Mouse (Mus musculus) c-Kit-positive CD71-positive TER-119-negative erythroid progenitor cells, embryonic 14.5 days (primary cell): ENCODE data around the gene Fam151b.

ENCODE experiments used
- DNase-seq: peaks from one replicate; pipeline ENCODE4 v3.0.0-alpha.2; 2013; ENCODE audit warnings: low read depth

The Fam151b gene

GRCm38 (mm10) chr13:92483852-92484463 lies at the start of gene Fam151b:
TSS of gene Fam151b (minus strand) at chr13:92484015.
- peak; percentile 88 for DNase-seq

DNA sequence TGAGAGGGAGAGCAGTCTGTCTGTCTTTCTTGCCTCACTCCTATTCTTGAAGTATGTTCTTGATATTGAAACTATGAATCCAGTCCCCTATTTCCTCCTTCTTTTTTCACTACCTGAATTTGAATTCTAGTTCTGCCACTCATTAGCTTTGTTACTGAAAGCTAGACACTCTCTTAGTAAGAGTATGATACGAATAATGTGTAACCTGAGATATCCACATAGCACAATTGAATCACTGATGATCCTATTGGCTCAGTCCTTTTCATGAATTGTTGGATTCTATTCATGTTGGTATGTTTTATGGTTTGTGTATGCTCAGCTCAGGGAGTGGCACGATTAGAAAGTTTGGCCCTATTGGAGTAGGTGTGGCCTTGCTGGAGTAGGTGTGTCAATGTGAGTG lies 48.4 kb upstream of the Fam151b start:
- no peak for DNase-seq

DNA sequence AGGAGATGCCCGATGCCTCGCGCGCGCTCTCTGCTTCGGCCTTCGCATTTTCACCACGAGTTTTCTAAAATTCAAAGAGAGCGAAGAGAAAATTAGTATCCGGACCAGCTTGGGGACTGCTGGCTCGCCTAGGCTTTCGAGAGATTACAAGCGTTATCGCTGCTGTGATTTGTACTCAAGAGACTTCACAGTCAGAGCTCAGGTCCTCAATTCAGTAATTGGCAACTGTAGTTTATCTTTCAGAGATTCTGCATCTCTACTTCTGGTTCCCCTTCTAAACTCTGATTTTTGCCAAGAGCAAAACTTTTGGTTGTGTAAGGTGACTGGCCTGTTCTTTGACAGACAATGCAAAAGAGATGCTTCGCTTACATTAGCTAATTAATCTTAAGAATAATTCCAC lies 47.4 kb upstream of the Fam151b start:
- DNase-seq: peak; percentile 19

DNA sequence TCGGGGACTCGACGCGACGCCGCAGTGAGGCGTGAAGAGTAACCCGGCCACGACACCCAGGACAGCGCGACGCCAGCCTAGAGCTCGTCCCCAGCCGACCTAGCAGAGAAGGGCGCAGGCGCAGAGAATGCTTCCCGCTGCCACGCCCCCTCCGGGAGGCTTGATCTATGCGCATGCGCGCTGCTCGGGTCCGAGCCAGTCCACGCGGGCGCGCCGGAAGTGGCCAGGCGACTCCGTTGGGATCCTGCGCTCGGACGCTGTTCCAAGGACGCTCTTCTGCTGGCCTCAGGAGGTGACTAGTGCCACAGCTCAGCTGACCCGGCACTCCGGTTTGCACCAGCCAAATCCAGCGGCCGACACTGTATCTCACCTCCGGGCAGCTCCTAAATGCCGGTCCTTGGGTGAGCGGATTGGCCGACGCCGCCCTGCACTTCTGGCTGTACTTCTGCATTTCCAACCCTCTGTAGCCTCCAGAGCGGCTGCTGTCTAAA lies 47.0 kb upstream of the Fam151b start, which contains the start of gene Zfyve16:
TSS of gene Zfyve16 (minus strand) at position 148 of the 491 bp plus-strand sequence.
- DNase-seq: peak; percentile 81

GRCm38 (mm10) chr13:92529828-92530720 lies 46.3 kb upstream of the Fam151b start:
- peak; percentile 31 for DNase-seq

DNA sequence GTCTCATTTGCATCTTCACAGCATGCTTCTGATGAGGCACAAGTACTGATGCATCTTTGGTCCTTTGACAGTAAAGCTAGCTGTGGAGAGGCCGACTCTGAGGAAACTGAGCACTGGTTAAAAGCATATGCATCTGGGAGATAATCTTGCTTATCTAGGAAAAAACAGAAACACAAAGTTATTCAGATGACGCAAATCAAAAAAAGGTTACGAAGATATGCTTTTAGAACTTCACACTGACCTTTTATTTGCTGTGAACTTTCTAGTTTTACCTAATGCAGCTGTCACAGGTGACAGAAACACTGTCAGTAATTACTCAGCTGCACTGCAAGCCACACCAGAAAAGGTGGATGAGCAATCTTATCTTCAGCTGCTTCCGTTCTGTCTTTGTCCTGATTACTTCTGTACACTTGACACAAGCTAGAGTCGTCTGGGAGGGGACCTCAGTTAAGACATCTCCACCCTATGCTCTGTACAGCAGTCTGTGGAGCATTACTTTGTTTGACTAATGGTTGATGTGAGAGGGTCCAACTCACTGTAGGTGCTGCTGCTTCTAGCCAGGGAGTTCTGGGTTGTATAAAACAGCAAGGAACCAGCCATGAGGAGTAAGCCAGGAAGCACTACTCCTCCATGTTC lies 39.5 kb upstream of the Fam151b start:
- no peak for DNase-seq

GRCm38 (mm10) chr13:92504871-92505270 lies 21.1 kb upstream of the Fam151b start:
- no peak for DNase-seq

- no peak for DNase-seq
Observed at GRCm38 (mm10) chr13:92491923-92492322, 8.1 kb upstream of the Fam151b start.

GRCm38 (mm10) chr13:92490817-92491216 lies 7.0 kb upstream of the Fam151b start:
- DNase-seq: no peak

DNA sequence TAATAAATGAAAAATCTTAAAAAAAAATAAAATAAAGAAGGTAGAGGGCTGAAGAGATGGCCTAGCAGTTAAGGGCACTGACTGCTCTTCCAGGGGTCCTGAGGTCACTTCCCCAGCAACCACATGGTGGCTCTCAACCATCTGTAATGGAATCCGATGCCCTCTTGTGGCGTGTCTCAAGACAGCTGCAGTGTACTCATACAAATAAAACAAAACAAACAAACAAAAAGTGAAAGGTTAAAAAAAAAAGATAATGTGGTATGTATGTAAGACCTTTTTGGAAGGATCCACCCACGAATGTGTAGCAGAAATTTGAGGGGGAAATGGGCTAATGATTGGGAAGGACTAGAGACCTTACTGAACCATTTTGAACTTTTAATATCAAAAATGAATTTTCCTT lies 467 bp downstream of the Fam151b start:
- peak; percentile 54 for DNase-seq

GRCm38 (mm10) chr13:92470151-92470550 lies 13.7 kb downstream of the Fam151b start:
- no peak for DNase-seq

- no peak for DNase-seq
Observed at GRCm38 (mm10) chr13:92469381-92469780, 14.4 kb downstream of the Fam151b start.

DNA sequence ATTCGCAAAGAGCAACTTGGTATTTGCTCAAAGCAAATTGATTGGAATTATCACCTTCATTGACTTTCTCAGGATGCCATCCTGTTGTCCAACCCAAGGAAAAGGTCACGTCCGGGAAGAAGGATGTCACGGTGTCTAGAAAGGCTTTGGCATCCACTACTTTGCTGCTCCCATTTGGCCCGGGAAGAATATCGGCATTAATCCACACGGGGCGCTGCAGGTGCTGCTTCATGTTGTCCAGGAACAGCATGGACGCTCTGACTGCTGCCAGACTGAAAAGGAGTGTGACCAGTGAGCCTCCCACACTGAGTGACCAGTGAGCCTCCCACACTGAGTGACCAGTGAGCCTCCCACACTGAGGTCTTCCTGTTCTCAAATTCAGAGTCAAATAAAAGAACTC lies 15.9 kb downstream of the Fam151b start:
- DNase-seq: no peak

DNA sequence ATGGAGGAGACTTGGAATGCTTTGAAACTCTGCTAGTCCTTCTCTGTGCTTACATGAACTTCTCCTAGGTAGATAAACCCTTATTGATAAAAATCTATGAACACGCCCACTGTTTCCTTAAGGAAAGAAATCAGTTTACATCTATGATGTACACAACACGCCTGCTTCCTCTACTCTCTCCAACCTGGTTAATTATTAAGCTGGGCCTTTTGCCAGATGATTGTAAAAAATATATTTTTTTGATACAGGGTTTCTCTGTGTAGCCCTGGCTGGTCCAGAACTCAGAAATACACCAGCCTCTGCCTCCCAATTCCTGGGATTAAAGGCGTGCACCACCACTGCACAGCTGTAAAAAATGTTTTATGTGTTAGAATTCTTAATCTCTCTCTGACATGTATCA lies 19.1 kb downstream of the Fam151b start:
- DNase-seq: no peak

- DNase-seq: no peak
Observed at GRCm38 (mm10) chr13:92446872-92447271, 36.9 kb downstream of the Fam151b start.

DNA sequence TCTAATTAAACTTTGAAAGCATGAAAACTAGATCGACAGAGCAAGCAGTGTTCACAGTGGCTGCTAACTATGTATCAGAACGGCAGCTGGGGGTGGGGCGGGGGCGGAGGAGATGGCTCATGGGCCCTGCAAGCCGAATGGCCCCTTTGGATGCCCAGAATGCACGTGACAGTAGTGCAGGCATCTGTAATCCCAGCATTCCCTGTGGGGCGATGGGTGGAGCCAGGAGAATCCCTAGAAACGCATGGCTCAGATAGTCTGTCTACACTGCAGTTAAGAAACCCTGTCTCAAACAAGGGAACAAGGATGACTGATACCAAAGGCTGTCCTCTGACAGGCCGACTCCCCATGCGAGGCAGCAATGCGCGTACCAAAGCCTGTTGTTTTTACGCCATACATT lies 43.5 kb downstream of the Fam151b start:
- no peak for DNase-seq

DNA sequence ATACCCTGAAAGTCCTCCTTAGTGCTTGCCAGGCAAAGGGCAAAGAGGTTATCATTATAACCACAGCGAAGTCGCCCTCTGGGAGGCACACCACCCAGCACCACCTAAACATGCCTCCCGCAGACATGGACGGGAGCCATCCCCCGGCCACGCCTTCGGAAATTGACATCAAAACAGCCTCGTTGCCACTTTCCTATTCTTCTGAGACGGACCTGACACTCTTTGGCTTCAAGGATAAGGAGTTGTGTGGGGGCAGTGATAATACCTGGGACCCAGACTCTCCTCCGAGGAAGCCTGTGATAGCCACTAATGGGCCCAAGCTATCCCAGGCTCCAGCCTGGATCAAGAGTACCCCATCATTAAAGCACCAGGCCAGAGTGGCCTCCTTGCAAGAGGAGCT lies 45.2 kb downstream of the Fam151b start:
- DNase-seq: no peak

GRCm38 (mm10) chr13:92427351-92427855 lies 56.4 kb downstream of the Fam151b start:
- DNase-seq: no peak

DNA sequence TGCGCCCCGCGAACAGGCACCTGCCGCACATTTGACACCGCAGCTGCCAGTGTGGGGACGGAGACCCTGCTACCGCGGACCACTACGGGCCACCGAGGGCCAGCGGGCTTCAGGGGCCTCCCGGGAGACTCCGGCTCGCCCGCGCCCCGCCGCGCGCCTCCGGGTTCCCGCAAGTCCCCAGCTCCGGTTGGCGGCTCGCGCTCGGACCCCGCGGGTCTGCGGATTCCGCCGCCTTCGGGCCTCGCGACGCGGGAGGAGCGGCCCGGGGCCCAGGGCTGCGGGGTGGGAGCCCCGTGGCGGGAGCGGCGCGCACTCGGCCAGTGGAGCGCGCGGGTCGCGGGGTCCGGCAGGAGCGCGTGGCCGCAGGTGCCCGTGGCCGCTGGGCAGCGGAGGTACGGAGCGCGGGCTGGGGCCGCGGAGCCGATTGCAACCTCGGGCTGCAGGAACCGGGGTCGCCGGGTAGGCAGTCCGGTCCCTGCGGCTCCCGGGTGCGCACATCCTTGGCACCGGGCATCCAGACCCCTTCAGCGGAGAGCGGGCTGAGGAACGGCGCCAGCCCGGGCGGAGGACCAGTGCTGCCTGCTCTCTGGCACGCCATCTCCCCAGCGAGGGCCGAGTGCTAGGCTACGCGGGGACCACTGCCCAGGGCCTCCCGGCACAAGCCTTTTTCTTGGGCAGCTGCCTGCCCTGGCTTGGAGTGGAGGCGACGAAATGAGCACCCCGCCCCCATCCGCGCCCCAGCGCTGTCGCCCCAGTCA lies 57.3 kb downstream of the Fam151b start:
- no peak for DNase-seq

DNA sequence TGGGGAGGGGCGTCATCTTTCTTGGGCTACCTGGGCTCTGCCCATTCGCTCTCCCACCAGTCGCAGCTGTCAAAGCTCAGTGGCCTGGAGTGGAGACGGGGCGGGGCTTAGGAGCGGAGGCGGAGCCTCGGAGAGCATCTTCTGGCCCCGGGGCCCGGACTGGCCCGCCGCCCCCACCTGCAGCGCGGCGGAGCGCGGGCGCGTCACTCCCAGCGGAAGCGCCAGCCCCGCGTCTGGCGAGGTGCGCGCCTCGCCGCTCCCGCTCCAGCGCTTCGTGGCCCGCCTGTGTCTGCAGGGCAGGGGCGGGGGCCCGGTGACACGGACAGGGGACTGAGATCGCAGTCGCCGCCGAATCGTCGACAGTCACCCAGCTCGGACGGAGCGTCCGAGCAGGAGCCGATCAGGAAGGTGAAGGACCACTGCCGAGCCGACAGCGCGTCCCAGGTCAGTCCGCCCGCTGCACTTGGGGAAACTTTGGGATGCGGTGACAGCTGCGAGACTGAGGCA lies 58.0 kb downstream of the Fam151b start, which contains the start of gene Ankrd34b:
TSS of gene Ankrd34b (plus strand) at position 139 of the 507 bp plus-strand sequence.
- no peak for DNase-seq

DNA sequence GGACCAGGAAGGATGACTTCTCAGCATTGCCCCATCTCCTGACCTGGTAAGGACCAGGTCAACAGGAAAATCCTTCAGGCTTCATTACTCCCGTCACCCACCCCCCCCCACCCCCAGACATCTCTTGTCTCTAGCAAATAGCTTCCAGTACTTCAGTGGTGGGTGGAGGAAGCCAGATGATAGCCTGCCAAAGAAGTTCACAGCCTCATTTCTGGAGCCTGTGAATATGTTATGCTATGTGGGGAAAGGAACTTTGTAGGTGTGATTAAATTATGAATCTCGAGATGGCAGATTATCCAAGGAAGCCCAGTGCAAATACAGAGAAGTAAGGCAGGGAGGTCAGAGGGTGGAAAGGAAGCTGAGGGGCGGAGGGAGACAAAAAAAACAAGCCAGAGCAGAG lies 60.1 kb downstream of the Fam151b start:
- no peak for DNase-seq
